Mouse (Mus musculus): ENCODE data around the gene Cpxcr1. TPM values are rescaled to one million over a fixed set of nuclear protein-coding genes. Genes with fewer than 3 reads are reported as not detected.

The Cpxcr1 gene
- not detected in 2 replicates for polyA plus RNA-seq (2015; fragmentation: Nextera tagmentation; extraction: Ambion mirVana)

DNA sequence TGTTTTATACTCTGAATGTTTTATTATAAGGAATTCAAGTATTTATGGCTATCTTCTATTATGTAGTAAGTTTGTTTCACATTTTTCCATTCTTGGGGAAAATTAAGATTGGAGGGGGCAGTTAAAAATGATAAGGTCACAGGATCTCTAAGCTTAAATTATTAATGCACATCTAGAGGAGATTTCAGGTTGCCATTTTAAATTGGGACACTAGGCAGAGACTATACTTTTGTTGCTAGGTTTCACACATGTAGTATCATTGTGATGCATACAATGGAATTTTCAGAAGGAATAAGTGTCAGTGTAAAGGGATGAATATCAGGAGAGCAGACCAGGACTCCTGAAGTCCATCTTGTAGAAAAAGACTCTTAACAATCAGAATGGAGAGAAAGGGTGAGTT lies at the start of gene Cpxcr1:
Cpxcr1 (plus strand) TSS at position 301 of the 400 bp plus-strand sequence.
- no peak within 1 kb of the TSS for H3K4me2 ChIP-seq
- no peaks in the 10 kb centered on the region for H3K36me3 ChIP-seq
- H3K4me3 ChIP-seq, result no peak within 1 kb of the TSS
- ATAC-seq (ENCODE audit: low read depth), result no peak
- no peak within 1 kb of the TSS for H3K9ac ChIP-seq
- no peak within 1 kb of the TSS for H3K27ac ChIP-seq (replicated peaks)
- no peaks in the 10 kb centered on the region for H3K4me1 ChIP-seq (replicated peaks)
- H3K27me3 ChIP-seq, result no peaks in the 10 kb centered on the region
- H3K9me3 ChIP-seq, result no peaks in the 10 kb centered on the region

Other genes with a start within 250 kb of the Cpxcr1 start
- gene H2afb2, start 232.2 kb downstream of the Cpxcr1 start, polyA plus RNA-seq (2015; fragmentation: Nextera tagmentation; extraction: Ambion mirVana), result not detected in 2 replicates